Mouse (Mus musculus): ENCODE measurements at regions not wholly inside any gene's neighbourhood (a gene's known extent, or its start where the extent isn't known, plus 50 kb on each side); places are given as distances from the start of the nearest gene placed in this dataset.

DNA sequence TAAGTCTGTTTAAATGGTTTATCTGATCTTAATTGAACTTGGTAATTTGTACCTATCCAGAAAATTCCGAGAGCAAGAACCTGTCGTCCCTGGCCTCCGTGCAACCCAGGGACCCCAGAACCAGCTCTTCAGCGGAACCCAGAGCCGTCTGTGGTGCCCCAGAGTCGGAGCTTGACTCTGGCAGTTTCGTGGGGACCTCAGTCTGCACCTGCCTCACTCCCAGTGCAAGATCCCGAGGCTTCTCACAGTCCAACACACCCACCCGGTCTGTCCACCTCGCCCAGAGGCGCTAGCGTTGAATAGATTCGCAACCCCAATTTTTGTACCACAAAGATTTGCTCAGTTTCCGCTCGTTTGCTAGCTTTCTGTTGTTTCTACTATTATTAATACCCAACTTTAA, 315.5 kb downstream of the Pdgfc start:
- TF ChIP-seq CTCF (IDR thresholded peaks at IDR 0.05; ENCODE audit: low read depth) = no peak
- no peak for TF ChIP-seq EP300 (optimal IDR thresholded peaks at IDR 0.05)

Measured in stomach, postnatal 0 days (tissue).